Mouse (Mus musculus): ENCODE data around the gene Nfic. TPM values are rescaled to one million over a fixed set of nuclear protein-coding genes. Genes with fewer than 3 reads are reported as not detected.

Gene Nfic
- polyA plus RNA-seq, 1 experiment from 2014 or later: 19.8 TPM

GRCm38 (mm10) chr10:81406504-81407440, 48.7 kb downstream of the Nfic start:
- Histone ChIP-seq H3K36me3 (peaks cover 16% of the 10 kb centered on the region), H3K4me1 (peaks cover 96% of the 10 kb centered on the region), H3K4me3 (peak overlapping the region; percentile 42), H3K27ac (peak overlapping the region; percentile 80), H3K9me3 (replicated peaks) (no peaks in the 10 kb centered on the region), H3K27me3 (ENCODE audit: low read depth, poor library complexity, severe bottlenecking) (peaks cover 64% of the 10 kb centered on the region)
- DNase-seq (ENCODE audit: low spot score): no peak
- 21% methylated on average over 24 of the region's 24 CpGs for WGBS

- H3K9me3 ChIP-seq (replicated peaks): no peaks in the 10 kb centered on the region
- no peak overlapping the region; the same call in 1 of the 2 replicates for H3K27ac ChIP-seq
- 0 out of 2 replicates have a peak overlapping the region, but pooled peaks have one; percentile 42 for H3K4me3 ChIP-seq
- H3K27me3 ChIP-seq (ENCODE audit: low read depth, poor library complexity, severe bottlenecking): peaks cover 69% of the 10 kb centered on the region
- 42% methylated on average over 13 of the region's 13 CpGs for WGBS
- peaks cover 96% of the 10 kb centered on the region for H3K4me1 ChIP-seq
- H3K36me3 ChIP-seq: peaks cover 13% of the 10 kb centered on the region; the same call in 1 of the 2 replicates
- DNase-seq (ENCODE audit: low spot score): peak; percentile 60
These were observed 49.7 kb downstream of the Nfic start for GRCm38 (mm10) chr10:81405588-81406201.

GRCm38 (mm10) chr10:81404720-81405119, 50.7 kb downstream of the Nfic start:
- peaks cover 22% of the 10 kb centered on the region for H3K36me3 ChIP-seq
- H3K27me3 ChIP-seq (ENCODE audit: low read depth, poor library complexity, severe bottlenecking): peaks cover 78% of the 10 kb centered on the region
- H3K27ac ChIP-seq: peak overlapping the region; percentile 38; the same call in 1 of the 2 replicates
- WGBS: 50% methylated on average over 18 of the region's 18 CpGs
- no peaks in the 10 kb centered on the region for H3K9me3 ChIP-seq (replicated peaks)
- no peak for DNase-seq (ENCODE audit: low spot score)
- peaks cover 96% of the 10 kb centered on the region for H3K4me1 ChIP-seq
- 0 out of 2 replicates have a peak overlapping the region, but pooled peaks have one; percentile 8 for H3K4me3 ChIP-seq

GRCm38 (mm10) chr10:81404082-81404481, 51.4 kb downstream of the Nfic start:
- Histone ChIP-seq H3K4me1 (peaks cover 95% of the 10 kb centered on the region), H3K27me3 (ENCODE audit: low read depth, poor library complexity, severe bottlenecking) (peaks cover 85% of the 10 kb centered on the region), H3K4me3 (no peak overlapping the region), H3K36me3 (peaks cover 29% of the 10 kb centered on the region), H3K9me3 (replicated peaks) (no peaks in the 10 kb centered on the region), H3K27ac (peak overlapping the region; percentile 38; the same call in 1 of the 2 replicates)
- DNase-seq (ENCODE audit: low spot score): peak; percentile 57
- WGBS: 10% methylated on average over 9 of the region's 9 CpGs

DNA sequence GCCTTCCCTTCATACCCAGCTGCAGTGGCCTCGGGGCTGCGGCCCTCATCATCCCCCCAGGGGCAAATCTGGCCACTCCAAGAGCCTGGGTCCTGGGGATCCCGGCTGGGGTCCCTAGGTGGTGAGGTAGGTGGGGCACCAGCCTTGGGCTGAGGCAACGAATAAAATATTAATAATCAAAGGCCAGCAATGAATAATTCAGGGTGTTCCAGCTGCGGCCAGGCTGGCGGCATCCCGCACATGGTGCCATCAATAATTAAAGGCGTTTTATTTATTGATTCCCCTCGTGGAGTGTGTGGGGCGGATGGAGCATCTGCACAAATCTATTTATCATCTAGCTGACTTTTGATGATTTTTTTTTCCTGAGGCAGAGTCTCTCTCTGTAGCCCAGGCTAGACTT, 51.9 kb downstream of the Nfic start:
- WGBS: 52% methylated on average over 10 of the region's 10 CpGs
- Histone ChIP-seq H3K4me3 (peak overlapping the region; percentile 40; the same call in 1 of the 2 replicates), H3K27me3 (ENCODE audit: low read depth, poor library complexity, severe bottlenecking) (peaks cover 85% of the 10 kb centered on the region)

GRCm38 (mm10) chr10:81402227-81402765, 53.1 kb downstream of the Nfic start:
- peak overlapping the region; percentile 92 for H3K27ac ChIP-seq
- DNase-seq (ENCODE audit: low spot score): no peak
- peaks cover 81% of the 10 kb centered on the region for H3K27me3 ChIP-seq (ENCODE audit: low read depth, poor library complexity, severe bottlenecking)
- peaks cover 81% of the 10 kb centered on the region for H3K4me1 ChIP-seq
- no peaks in the 10 kb centered on the region for H3K9me3 ChIP-seq (replicated peaks)
- H3K4me3 ChIP-seq: peak overlapping the region; percentile 40
- peaks cover 29% of the 10 kb centered on the region for H3K36me3 ChIP-seq
- 27% methylated on average over 7 of the region's 7 CpGs for WGBS

More for the DNA sequence above, 51.9 kb downstream of the Nfic start:
- Histone ChIP-seq H3K27ac (peak overlapping the region; percentile 92), H3K4me1 (peaks cover 89% of the 10 kb centered on the region), H3K9me3 (replicated peaks) (no peaks in the 10 kb centered on the region), H3K36me3 (peaks cover 29% of the 10 kb centered on the region)
- no peak for DNase-seq (ENCODE audit: low spot score)

GRCm38 (mm10) chr10:81401521-81402226, 53.8 kb downstream of the Nfic start:
- H3K4me3 ChIP-seq: peak overlapping the region; percentile 40
- no peaks in the 10 kb centered on the region for H3K9me3 ChIP-seq (replicated peaks)
- 7% methylated on average over 18 of the region's 18 CpGs for WGBS
- peak overlapping the region; percentile 92 for H3K27ac ChIP-seq
- peak; percentile 83 for DNase-seq (ENCODE audit: low spot score)
- H3K27me3 ChIP-seq (ENCODE audit: low read depth, poor library complexity, severe bottlenecking): peaks cover 81% of the 10 kb centered on the region
- H3K4me1 ChIP-seq: peaks cover 74% of the 10 kb centered on the region
- peaks cover 29% of the 10 kb centered on the region for H3K36me3 ChIP-seq

DNA sequence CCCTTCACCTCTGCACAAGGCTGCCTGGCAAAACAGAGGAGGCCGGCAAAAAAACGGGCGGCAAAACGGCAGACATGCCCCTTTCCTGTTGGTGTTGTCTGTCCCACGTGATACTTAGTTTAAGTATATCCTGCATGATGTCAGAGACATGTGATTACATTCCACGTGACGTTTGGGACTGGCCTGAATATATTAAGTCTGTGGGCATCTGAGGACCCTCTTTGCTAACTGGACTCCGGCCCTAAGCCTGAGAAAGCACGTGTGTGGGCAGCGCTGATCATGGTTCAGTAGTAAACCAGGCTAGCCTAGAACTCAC, 54.3 kb downstream of the Nfic start:
- Histone ChIP-seq H3K9me3 (replicated peaks) (no peaks in the 10 kb centered on the region), H3K4me1 (peaks cover 69% of the 10 kb centered on the region), H3K27ac (peak overlapping the region; percentile 92), H3K27me3 (ENCODE audit: low read depth, poor library complexity, severe bottlenecking) (peaks cover 80% of the 10 kb centered on the region), H3K4me3 (peak overlapping the region; percentile 40), H3K36me3 (peaks cover 29% of the 10 kb centered on the region)
- 24% methylated on average over 10 of the region's 10 CpGs for WGBS
- DNase-seq (ENCODE audit: low spot score): no peak

DNA sequence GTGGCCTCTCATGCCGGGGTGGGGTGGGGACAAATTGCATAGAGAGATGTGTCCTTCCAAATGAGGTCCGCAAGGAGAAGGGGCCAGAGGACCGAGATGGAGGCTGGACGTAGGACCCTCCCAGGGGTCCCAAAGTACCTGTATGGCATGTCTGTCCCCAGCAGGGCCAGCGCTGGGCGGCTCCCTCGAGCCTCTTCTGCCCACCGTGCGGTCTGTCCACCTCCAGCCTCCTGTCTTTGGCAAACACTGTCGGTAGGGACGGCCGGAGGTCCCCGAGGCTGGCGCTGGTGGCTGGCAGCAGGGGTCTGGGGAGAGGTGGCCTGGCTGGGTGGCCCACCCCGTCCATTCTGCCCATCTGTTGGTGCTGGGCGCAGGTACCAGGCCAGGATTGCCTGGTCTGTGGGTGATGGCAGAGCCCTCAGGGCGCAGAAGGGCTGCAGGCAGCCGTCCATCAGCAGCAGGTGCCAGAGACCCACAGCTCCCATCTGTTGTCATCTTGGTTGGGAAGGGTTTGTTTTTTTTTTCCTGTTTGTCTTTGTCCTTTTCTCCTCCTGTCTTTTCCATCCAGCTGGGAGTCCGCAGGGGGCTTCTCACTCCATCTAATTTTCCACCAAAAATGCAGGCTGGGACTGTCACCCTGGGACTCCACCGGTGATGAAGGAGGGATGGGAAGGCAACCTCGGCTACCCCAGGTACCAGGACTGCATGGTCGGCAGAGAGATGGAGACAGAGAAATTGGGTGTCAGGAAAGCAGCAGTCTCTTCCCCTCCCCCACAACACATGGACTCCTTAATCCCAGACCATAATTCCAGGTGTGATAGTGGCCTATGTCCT, 54.8 kb downstream of the Nfic start:
- Histone ChIP-seq H3K27ac (peak overlapping the region; percentile 92), H3K4me3 (peak overlapping the region; percentile 40), H3K27me3 (ENCODE audit: low read depth, poor library complexity, severe bottlenecking) (peaks cover 75% of the 10 kb centered on the region), H3K4me1 (peaks cover 64% of the 10 kb centered on the region), H3K36me3 (peaks cover 26% of the 10 kb centered on the region), H3K9me3 (replicated peaks) (no peaks in the 10 kb centered on the region)
- 46% methylated on average over 22 of the region's 22 CpGs for WGBS
- no peak for DNase-seq (ENCODE audit: low spot score)

- Histone ChIP-seq H3K9me3 (replicated peaks) (no peaks in the 10 kb centered on the region), H3K36me3 (peaks cover 21% of the 10 kb centered on the region), H3K4me3 (peak overlapping the region; percentile 40), H3K4me1 (peaks cover 60% of the 10 kb centered on the region), H3K27me3 (ENCODE audit: low read depth, poor library complexity, severe bottlenecking) (peaks cover 67% of the 10 kb centered on the region), H3K27ac (peak overlapping the region; percentile 92)
- no peak for DNase-seq (ENCODE audit: low spot score)
- 73% methylated on average over 18 of the region's 18 CpGs for WGBS
These were observed 55.6 kb downstream of the Nfic start for GRCm38 (mm10) chr10:81399798-81400308.

GRCm38 (mm10) chr10:81399296-81399695, 56.1 kb downstream of the Nfic start:
- Histone ChIP-seq H3K4me3 (peak overlapping the region; percentile 40; the same call in 1 of the 2 replicates), H3K4me1 (peaks cover 55% of the 10 kb centered on the region), H3K9me3 (replicated peaks) (no peaks in the 10 kb centered on the region), H3K36me3 (peaks cover 15% of the 10 kb centered on the region), H3K27me3 (ENCODE audit: low read depth, poor library complexity, severe bottlenecking) (peaks cover 62% of the 10 kb centered on the region), H3K27ac (peak overlapping the region; percentile 92)
- no peak for DNase-seq (ENCODE audit: low spot score)
- 50% methylated on average over 5 of the region's 5 CpGs for WGBS
